Mouse (Mus musculus): ENCODE data around the gene Dgcr2. TPM values are rescaled to one million over a fixed set of nuclear protein-coding genes. Genes with fewer than 3 reads are reported as not detected.

Dgcr2 gene
- polyA plus RNA-seq, 2 experiments, result 14.2 to 15.5 TPM

DNA sequence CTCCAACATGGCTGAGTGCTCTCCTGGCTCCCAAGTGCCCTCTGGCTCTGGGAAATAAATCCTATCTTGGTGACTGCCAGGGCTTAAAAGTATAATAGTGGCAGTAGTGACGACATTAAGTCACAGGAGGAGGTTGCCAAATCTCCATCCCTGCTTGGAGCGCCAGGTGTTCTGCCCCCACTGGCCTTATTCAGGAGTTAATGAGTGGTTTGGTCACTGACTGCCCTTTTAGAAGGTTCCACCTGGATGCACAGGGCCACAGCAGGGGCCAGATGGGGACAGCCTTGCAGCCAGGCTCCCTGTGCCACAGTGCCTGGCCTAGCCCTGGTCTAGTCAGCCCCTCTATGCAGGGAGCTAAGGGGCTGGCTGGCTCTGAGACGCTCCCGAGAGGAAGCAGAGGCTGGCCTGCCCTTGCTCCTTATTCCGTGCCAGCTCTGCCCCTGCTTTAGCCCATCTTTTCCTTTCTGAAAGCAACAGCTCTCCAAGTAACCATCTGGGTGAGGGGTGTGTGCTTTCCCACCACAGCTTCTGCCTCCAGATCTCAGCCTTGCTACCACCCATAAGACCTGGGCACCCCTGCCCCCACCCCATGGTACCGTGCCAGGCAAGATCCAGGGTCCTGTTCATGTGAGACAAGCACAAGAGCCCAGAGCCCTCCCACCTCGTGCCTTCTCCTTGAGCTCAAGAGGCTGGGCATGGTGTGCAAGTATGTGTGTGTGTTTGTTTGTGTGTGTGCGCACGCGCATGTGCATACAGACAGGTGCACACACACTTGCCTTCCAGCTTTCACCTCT lies 67.8 kb downstream of the Dgcr2 start:
- 65% methylated on average over 10 of the region's 10 CpGs for WGBS (ENCODE audit: insufficient replicate concordance)
- Histone ChIP-seq H3K36me3 (replicated peaks; ENCODE audit: control insufficient read depth, insufficient read depth, low read depth) (no peaks in the 10 kb centered on the region), H3K27me3 (ENCODE audit: control insufficient read depth, insufficient read depth, low read length) (peaks cover 53% of the 10 kb centered on the region), H3K4me1 (replicated peaks; ENCODE audit: control insufficient read depth in 2 of 2, insufficient read depth in 2 of 2, low read length in 1 of 2) (no peaks in the 10 kb centered on the region), H3K4me3 (ENCODE audit: insufficient read depth in 1 of 2, low read depth in 2 of 2, low read length in 2 of 2) (no peak overlapping the region), H3K9ac (replicated peaks) (no peak overlapping the region), H3K4me2 (ENCODE audit: low read depth) (no peak overlapping the region), H3K27ac (no peak overlapping the region), H3K9me3 (ENCODE audit: control insufficient read depth, low read length) (no peaks in the 10 kb centered on the region)
- DNase-seq (ENCODE audit: low read depth in 3 of 3, low spot score in 3 of 3), result no peak
- no peak for ATAC-seq (ENCODE audit: insufficient read depth)
- TF ChIP-seq EP300 (IDR thresholded peaks at IDR 0.05; ENCODE audit: low read depth), result no peak
- TF ChIP-seq CTCF (IDR thresholded peaks at IDR 0.05; ENCODE audit: low read depth), result no peak

DNA sequence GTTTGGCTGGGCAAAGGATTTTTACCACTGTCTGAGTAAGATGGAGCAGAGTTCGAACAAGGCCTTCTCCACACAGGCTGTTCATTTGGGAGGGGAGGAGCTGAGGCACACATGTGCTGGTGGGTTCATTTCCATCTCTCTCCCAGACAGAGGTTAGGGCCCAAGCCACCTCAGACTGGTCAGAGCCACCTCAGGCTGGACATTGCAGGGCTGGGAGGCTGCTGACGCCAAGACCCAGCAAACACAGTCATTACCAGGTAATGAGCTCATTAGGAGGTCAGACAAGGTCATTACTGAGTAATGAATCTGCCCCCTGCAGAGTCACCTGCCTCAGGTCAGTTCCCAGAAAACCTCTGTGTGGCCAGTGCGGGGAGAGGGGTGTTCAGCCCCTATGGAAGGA lies 69.5 kb downstream of the Dgcr2 start:
- TF ChIP-seq EP300 (IDR thresholded peaks at IDR 0.05; ENCODE audit: low read depth) (no peak), CTCF (IDR thresholded peaks at IDR 0.05; ENCODE audit: low read depth) (no peak)
- Histone ChIP-seq H3K36me3 (replicated peaks; ENCODE audit: control insufficient read depth, insufficient read depth, low read depth) (no peaks in the 10 kb centered on the region), H3K4me3 (ENCODE audit: insufficient read depth in 1 of 2, low read depth in 2 of 2, low read length in 2 of 2) (no peak overlapping the region), H3K4me2 (ENCODE audit: low read depth) (no peak overlapping the region), H3K9me3 (ENCODE audit: control insufficient read depth, low read length) (no peaks in the 10 kb centered on the region), H3K4me1 (replicated peaks; ENCODE audit: control insufficient read depth in 2 of 2, insufficient read depth in 2 of 2, low read length in 1 of 2) (no peaks in the 10 kb centered on the region), H3K27ac (no peak overlapping the region), H3K9ac (replicated peaks) (no peak overlapping the region), H3K27me3 (ENCODE audit: control insufficient read depth, insufficient read depth, low read length) (peaks cover 36% of the 10 kb centered on the region)
- no peak for DNase-seq (ENCODE audit: low read depth in 3 of 3, low spot score in 3 of 3)
- 59% methylated on average over 3 of the region's 3 CpGs for WGBS (ENCODE audit: insufficient replicate concordance)
- ATAC-seq (ENCODE audit: insufficient read depth), result no peak

DNA sequence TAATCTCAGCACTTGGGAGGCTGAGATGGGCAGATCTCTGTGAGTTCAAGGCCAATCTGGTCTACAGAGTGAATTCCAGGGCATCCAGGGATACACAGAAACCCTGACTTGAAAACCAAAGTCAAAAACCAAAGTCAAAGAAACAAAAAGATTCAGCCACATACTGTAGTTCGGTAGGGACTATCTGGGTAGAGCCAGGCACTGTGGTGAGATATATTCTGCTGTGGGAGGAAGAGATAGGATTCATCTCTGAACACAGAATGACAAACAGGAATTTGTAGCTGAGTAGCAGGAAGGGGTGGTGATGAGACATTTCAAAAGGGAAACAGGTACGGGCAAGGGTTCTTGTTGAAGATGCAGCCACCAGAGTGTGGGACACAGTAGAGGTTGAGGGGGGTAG lies 70.1 kb downstream of the Dgcr2 start:
- no peak for ATAC-seq (ENCODE audit: insufficient read depth)
- no peak overlapping the region for H3K9ac ChIP-seq (replicated peaks)
- H3K36me3 ChIP-seq (replicated peaks; ENCODE audit: control insufficient read depth, insufficient read depth, low read depth), result no peaks in the 10 kb centered on the region
- no peak for TF ChIP-seq CTCF (IDR thresholded peaks at IDR 0.05; ENCODE audit: low read depth)
- TF ChIP-seq EP300 (IDR thresholded peaks at IDR 0.05; ENCODE audit: low read depth), result no peak
- peaks cover 30% of the 10 kb centered on the region for H3K27me3 ChIP-seq (ENCODE audit: control insufficient read depth, insufficient read depth, low read length)
- no peaks in the 10 kb centered on the region for H3K4me1 ChIP-seq (replicated peaks; ENCODE audit: control insufficient read depth in 2 of 2, insufficient read depth in 2 of 2, low read length in 1 of 2)
- WGBS (ENCODE audit: insufficient replicate concordance), result 20% methylated on average over 2 of the region's 2 CpGs
- H3K4me3 ChIP-seq (ENCODE audit: insufficient read depth in 1 of 2, low read depth in 2 of 2, low read length in 2 of 2), result no peak overlapping the region
- no peak overlapping the region for H3K4me2 ChIP-seq (ENCODE audit: low read depth)
- H3K9me3 ChIP-seq (ENCODE audit: control insufficient read depth, low read length), result no peaks in the 10 kb centered on the region
- no peak for DNase-seq (ENCODE audit: low read depth in 3 of 3, low spot score in 3 of 3)
- no peak overlapping the region for H3K27ac ChIP-seq

DNA sequence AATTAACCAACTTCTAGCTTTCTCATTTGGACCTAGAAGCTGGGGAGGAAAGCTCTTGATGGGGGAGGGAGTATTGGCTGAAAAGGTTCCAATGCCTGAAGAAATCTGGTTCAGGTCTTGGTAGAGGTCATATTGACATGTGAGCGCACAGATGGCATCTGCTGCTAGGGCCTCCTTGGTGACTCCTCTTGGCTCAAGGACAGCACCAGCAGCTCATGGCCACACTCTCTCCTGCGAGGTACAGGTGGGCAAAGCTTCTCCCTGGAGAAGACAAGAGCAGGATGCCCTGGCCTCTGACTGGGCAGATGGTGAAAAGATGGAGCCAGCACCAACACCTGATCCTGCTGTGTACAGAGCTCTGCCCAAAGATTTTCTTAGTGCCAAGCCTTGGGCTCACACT lies 71.9 kb downstream of the Dgcr2 start:
- Histone ChIP-seq H3K36me3 (replicated peaks; ENCODE audit: control insufficient read depth, insufficient read depth, low read depth) (no peaks in the 10 kb centered on the region), H3K4me2 (ENCODE audit: low read depth) (no peak overlapping the region), H3K4me3 (ENCODE audit: insufficient read depth in 1 of 2, low read depth in 2 of 2, low read length in 2 of 2) (no peak overlapping the region), H3K27me3 (ENCODE audit: control insufficient read depth, insufficient read depth, low read length) (peaks cover 12% of the 10 kb centered on the region), H3K4me1 (replicated peaks; ENCODE audit: control insufficient read depth in 2 of 2, insufficient read depth in 2 of 2, low read length in 1 of 2) (no peaks in the 10 kb centered on the region), H3K9ac (replicated peaks) (no peak overlapping the region), H3K9me3 (ENCODE audit: control insufficient read depth, low read length) (no peaks in the 10 kb centered on the region), H3K27ac (no peak overlapping the region)
- ATAC-seq (ENCODE audit: insufficient read depth) (no peak), DNase-seq (ENCODE audit: low read depth in 3 of 3, low spot score in 3 of 3) (no peak)
- 59% methylated on average over 2 of the region's 2 CpGs for WGBS (ENCODE audit: insufficient replicate concordance)
- TF ChIP-seq EP300 (IDR thresholded peaks at IDR 0.05; ENCODE audit: low read depth) (no peak), CTCF (IDR thresholded peaks at IDR 0.05; ENCODE audit: low read depth) (no peak)

DNA sequence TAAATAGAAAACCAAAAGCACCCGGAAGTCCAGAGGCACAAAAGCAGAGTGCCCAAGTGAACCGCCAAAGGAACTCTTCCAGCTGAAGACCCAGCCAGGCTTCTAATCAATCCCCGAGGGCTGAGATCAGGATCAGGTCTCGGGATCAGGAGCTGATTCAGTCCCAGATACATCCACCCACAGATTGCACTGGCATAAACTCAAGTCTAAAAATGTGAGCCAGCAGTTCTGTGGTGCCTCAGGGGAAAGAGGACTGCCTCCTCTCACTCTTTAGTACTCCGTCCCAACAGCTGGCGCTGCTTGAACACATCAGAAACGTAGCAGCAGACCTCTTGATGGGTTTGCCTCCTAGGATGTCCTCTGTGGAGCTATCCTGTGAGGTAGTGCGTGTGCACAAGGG lies 81.8 kb downstream of the Dgcr2 start:
- H3K27me3 ChIP-seq (ENCODE audit: control insufficient read depth, insufficient read depth, low read length), result peaks cover 17% of the 10 kb centered on the region

More for the DNA sequence above, 81.8 kb downstream of the Dgcr2 start:
- Histone ChIP-seq H3K36me3 (replicated peaks; ENCODE audit: control insufficient read depth, insufficient read depth, low read depth) (no peaks in the 10 kb centered on the region), H3K4me2 (ENCODE audit: low read depth) (no peak overlapping the region), H3K4me3 (ENCODE audit: insufficient read depth in 1 of 2, low read depth in 2 of 2, low read length in 2 of 2) (no peak overlapping the region), H3K9me3 (ENCODE audit: control insufficient read depth, low read length) (no peaks in the 10 kb centered on the region), H3K27ac (no peak overlapping the region), H3K4me1 (replicated peaks; ENCODE audit: control insufficient read depth in 2 of 2, insufficient read depth in 2 of 2, low read length in 1 of 2) (no peaks in the 10 kb centered on the region), H3K9ac (replicated peaks) (no peak overlapping the region)
- no peak for DNase-seq (ENCODE audit: low read depth in 3 of 3, low spot score in 3 of 3)
- no peak for ATAC-seq (ENCODE audit: insufficient read depth)
- TF ChIP-seq CTCF (IDR thresholded peaks at IDR 0.05; ENCODE audit: low read depth) (no peak), EP300 (IDR thresholded peaks at IDR 0.05; ENCODE audit: low read depth) (no peak)
- 65% methylated on average over 8 of the region's 8 CpGs for WGBS (ENCODE audit: insufficient replicate concordance)
